Mouse (Mus musculus) forebrain, embryonic 16.5 days (tissue): ENCODE results near the gene Aplnr. TPM values are rescaled to one million over a fixed set of nuclear protein-coding genes. Genes with fewer than 3 reads are reported as not detected.

Experiments used
- ATAC-seq: fragments of 200-750 bp; cut with Nextera tagmentation; 2 replicates; pipeline ENCODE4 v1.8.0; 2017; ENCODE audit warnings: mild to moderate bottlenecking, moderate library complexity
- H3K27ac ChIP-seq: fragments of 300-500 bp; sonication (generic); 2 replicates; pipeline ENCODE4 v1.5.1; 2014; ENCODE audit warnings: low read length, control low read depth
- H3K27me3 ChIP-seq: fragments of 300-500 bp; sonication (generic); replicated peaks from 2 replicates; pipeline ENCODE4 v1.6.1; 2014; ENCODE audit warnings: low read length; ENCODE audit not compliant: control insufficient read depth, insufficient read depth
- H3K36me3 ChIP-seq: fragments of 300-500 bp; sonication (generic); 2 replicates; pipeline ENCODE4 v1.6.1; 2014; ENCODE audit not compliant: control insufficient read depth, insufficient read depth
- H3K4me1 ChIP-seq: fragments of 300-500 bp; sonication (generic); replicated peaks from 2 replicates; pipeline ENCODE4 v1.6.1; 2014; ENCODE audit warnings: low read length; ENCODE audit not compliant: control insufficient read depth, insufficient read depth
- H3K4me2 ChIP-seq: fragments of 300-500 bp; sonication (generic); 2 replicates; pipeline ENCODE4 v1.6.1; 2014; ENCODE audit warnings: mild to moderate bottlenecking, low read length, control low read depth
- H3K4me3 ChIP-seq: fragments of 300-500 bp; sonication (generic); replicated peaks from 2 replicates; pipeline ENCODE4 v1.5.1; 2014; ENCODE audit warnings: mild to moderate bottlenecking, low read length, control low read depth
- H3K9ac ChIP-seq: fragments of 300-500 bp; sonication (generic); replicated peaks from 2 replicates; pipeline ENCODE4 v1.6.1; 2014; ENCODE audit warnings: low read depth, low read length, control low read depth
- H3K9me3 ChIP-seq: fragments of 300-500 bp; sonication (generic); 2 replicates; pipeline ENCODE4 v1.6.1; 2016; ENCODE audit warnings: low read length; ENCODE audit not compliant: control insufficient read depth
- WGBS: fragments of 180-500 bp; shearing (Covaris S2); extraction: QIAGEN DNeasy Blood & Tissue Kit; methylation state at CpG from one replicate; pipeline ENCODE4 v1.1.7; 2014; 5-methylcytosine and 5-hydroxymethylcytosine counted together
- polyA plus RNA-seq: library from polyadenylated mRNA; unstranded; fragments of >200 nt; fragmentation: Nextera tagmentation; extraction: Ambion mirVana; gene quantifications from 2 replicates; pipeline ENCODE4 v1.2.1, GENCODE M21; 2015

Aplnr gene
- polyA plus RNA-seq, 1 experiment from 2014 or later: 20.7 TPM

DNA sequence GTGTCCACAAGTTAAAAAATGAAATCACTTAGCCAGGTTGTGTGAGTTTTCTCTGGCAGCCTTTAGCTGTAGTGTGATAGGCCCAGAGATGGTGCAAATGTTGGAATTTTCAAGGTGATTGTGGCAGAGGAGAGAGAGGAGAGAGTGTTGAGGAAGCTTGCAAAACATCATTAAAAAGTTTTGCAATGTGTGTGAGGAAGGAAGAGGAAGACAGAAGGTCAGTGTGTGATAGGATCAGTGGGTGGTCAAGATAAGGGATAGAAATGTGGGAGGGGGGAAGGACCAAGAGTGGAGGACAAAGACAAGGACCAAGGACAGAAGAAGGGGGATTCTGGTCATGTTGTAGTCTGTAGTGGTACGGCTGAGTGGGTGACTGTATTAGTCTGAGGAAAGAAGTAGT lies 14.3 kb downstream of the Aplnr start:
- Histone ChIP-seq H3K9me3 (no peaks in the 10 kb centered on the region), H3K4me3 (no peak overlapping the region), H3K36me3 (no peaks in the 10 kb centered on the region), H3K4me1 (no peaks in the 10 kb centered on the region), H3K27me3 (no peaks in the 10 kb centered on the region), H3K27ac (no peak overlapping the region), H3K9ac (no peak overlapping the region), H3K4me2 (no peak overlapping the region)
- no peak for ATAC-seq
- 95% methylated on average over 1 of the region's 1 CpGs for WGBS

DNA sequence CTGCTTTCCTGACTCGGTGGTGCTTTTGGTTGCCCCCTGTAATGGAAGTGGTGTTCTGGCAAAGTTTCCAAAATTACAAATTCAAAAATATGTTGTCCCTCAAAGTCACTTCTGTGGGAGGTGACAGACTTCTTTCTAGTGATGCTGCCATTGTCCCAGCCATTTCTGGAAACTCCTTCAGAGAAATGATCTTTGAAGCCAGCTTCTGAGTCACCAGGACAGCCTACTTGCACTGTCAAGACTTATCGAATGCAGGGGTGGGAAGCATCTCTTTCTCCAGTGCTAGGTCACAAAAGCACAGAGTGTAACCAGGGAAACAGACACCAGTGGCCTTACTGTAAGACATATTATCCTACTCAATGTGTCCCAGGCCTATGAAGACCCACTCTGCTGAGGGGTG lies 15.2 kb downstream of the Aplnr start:
- H3K4me1 ChIP-seq: no peaks in the 10 kb centered on the region
- H3K9me3 ChIP-seq: no peaks in the 10 kb centered on the region
- H3K27me3 ChIP-seq: no peaks in the 10 kb centered on the region
- WGBS: 87% methylated on average over 2 of the region's 2 CpGs
- H3K9ac ChIP-seq: no peak overlapping the region
- H3K36me3 ChIP-seq: no peaks in the 10 kb centered on the region
- ATAC-seq: no peak
- H3K27ac ChIP-seq: no peak overlapping the region
- H3K4me3 ChIP-seq: no peak overlapping the region
- no peak overlapping the region for H3K4me2 ChIP-seq

DNA sequence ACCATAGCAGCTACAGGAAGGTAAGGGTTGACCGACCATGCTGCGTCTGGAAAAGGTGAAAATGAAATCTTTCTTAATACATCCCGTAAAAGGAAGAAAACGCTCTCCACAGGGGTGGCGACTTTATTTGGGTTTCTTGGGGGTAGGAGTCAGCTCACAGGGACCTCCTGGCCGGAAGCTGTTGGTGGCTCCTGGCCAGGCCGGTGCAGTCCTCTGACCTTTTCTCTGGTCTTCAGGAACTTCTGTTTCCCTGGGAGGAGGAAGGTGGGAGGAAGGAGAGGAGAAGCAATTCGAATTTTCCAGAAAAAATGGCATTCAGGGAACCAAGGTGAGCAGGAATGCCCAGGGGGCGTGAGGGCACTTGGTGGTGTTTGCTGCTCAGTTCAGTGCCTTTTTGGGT lies 19.3 kb downstream of the Aplnr start:
- H3K4me3 ChIP-seq: no peak overlapping the region
- no peak overlapping the region for H3K4me2 ChIP-seq
- ATAC-seq: no peak
- no peak overlapping the region for H3K27ac ChIP-seq
- no peaks in the 10 kb centered on the region for H3K36me3 ChIP-seq
- no peak overlapping the region for H3K9ac ChIP-seq
- H3K4me1 ChIP-seq: no peaks in the 10 kb centered on the region
- no peaks in the 10 kb centered on the region for H3K9me3 ChIP-seq
- 88% methylated on average over 9 of the region's 9 CpGs for WGBS
- no peaks in the 10 kb centered on the region for H3K27me3 ChIP-seq

DNA sequence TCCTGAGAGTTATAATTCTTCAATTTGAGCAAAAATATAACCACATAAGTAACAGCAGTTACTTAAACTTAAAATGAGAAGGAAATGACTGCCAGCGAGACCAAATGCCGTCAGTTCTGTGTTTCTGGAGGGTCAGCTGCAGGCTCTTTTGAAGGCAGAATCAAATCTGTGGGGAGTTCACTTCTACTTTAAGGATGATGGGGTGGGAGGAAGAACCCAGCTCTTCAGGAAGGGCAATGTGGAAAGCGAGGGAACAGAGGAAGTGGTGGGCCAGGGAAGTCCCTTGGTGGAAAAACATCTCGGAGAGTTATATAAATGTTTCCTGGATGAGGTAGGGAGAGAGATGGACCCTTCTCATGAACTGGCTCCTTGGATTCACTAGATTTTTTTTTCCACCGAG lies 20.1 kb downstream of the Aplnr start:
- Histone ChIP-seq H3K4me1 (no peaks in the 10 kb centered on the region), H3K4me2 (no peak overlapping the region)
- 91% methylated on average over 5 of the region's 5 CpGs for WGBS

DNA sequence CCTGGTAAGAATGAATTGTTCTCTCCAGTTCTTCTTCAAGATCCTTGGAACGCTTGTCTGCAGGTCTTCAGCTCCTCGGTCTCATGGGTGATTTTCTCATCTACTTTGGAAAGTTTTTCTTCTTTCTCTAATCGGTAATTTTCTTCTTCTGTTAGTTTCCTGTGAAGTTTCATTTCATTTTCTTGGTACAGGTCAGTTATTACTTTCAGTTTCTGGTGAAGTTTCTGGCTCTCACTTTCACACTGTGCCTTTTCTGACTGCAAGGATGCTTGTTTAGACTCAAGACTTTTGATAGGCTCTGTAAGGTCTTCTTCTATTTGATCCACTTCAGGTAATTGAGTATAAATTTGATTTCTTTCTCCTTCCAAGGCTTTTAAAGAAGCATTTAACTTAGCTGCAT lies 21.4 kb downstream of the Aplnr start:
- H3K9ac ChIP-seq: no peak overlapping the region
- H3K36me3 ChIP-seq: no peaks in the 10 kb centered on the region
- H3K4me1 ChIP-seq: no peaks in the 10 kb centered on the region
- ATAC-seq: no peak
- no peaks in the 10 kb centered on the region for H3K9me3 ChIP-seq
- H3K4me3 ChIP-seq: no peak overlapping the region
- no peak overlapping the region for H3K27ac ChIP-seq
- no peak overlapping the region for H3K4me2 ChIP-seq
- WGBS: 93% methylated on average over 3 of the region's 3 CpGs
- no peaks in the 10 kb centered on the region for H3K27me3 ChIP-seq

More for the DNA sequence above, 20.1 kb downstream of the Aplnr start:
- Histone ChIP-seq H3K27me3 (no peaks in the 10 kb centered on the region), H3K9me3 (no peaks in the 10 kb centered on the region), H3K4me3 (no peak overlapping the region), H3K27ac (no peak overlapping the region), H3K9ac (no peak overlapping the region), H3K36me3 (no peaks in the 10 kb centered on the region)
- ATAC-seq: no peak

DNA sequence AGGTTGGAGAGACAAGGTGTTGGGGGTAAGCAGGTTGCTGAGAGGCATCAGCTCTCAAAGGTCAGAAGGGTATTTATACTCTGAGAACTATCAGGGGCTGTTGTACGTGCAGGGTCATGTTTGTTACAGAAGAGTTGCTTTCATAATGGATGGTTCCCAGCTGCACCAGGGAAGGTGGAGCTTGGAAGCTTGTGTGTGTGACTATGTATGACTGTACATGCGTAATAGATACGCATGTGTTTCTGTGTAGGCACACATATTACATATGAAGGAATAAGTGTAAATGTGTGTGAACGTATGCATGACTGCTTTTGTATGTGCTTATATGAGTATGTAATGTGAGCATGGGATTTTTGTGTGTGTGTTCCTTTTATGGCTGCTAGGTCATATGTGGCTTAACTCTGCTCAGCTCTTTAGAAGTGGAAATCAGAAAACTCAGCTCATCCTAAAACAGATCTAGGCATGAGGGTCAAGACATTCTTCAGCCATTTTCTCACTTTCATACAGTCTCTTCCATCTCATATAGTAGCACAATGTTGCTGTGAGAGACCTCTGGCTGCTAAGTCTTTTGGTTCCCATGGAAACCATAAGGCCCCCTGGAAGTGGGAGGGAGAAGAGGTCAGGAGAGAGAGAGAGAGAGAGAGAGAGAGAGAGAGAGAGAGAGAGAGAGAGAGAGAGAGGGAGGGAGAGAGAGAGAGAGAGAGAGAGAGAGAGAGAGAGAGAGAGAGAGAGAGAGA lies 25.0 kb downstream of the Aplnr start:
- no peak overlapping the region for H3K9ac ChIP-seq
- no peak overlapping the region for H3K4me3 ChIP-seq
- H3K27ac ChIP-seq: no peak overlapping the region
- no peak overlapping the region for H3K4me2 ChIP-seq
- H3K27me3 ChIP-seq: no peaks in the 10 kb centered on the region
- H3K4me1 ChIP-seq: no peaks in the 10 kb centered on the region
- H3K9me3 ChIP-seq: no peaks in the 10 kb centered on the region
- ATAC-seq: peak; percentile 49; the same call in 1 of the 2 replicates
- 75% methylated on average over 4 of the region's 4 CpGs for WGBS
- no peaks in the 10 kb centered on the region for H3K36me3 ChIP-seq

DNA sequence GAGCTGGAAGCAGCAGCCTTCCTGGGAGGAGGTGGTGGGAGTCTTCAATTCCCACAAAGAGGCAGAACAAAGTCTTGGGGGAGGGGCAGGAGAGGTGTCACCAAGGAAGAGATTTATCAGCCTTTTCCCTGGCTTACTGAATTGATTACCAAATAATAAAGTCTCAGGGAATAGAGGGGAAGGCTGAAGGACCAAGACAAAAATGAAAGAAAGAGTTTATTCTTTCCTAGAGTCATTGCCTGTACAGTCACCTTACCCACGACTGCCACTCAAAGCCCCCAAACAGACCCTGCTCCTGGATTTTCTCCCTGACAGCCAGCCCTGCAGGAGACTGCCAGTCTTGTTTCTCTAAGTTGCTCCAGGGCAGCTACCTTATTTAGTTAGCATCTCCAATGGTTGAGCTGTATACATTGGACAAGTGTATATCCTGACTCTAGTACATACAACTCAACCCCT lies 25.6 kb downstream of the Aplnr start:
- WGBS: 8% methylated on average over 1 of the region's 1 CpGs
- no peak overlapping the region for H3K4me3 ChIP-seq
- H3K9me3 ChIP-seq: no peaks in the 10 kb centered on the region
- H3K27me3 ChIP-seq: no peaks in the 10 kb centered on the region
- H3K4me1 ChIP-seq: no peaks in the 10 kb centered on the region
- H3K27ac ChIP-seq: no peak overlapping the region
- no peak overlapping the region for H3K9ac ChIP-seq
- no peak overlapping the region for H3K4me2 ChIP-seq
- no peaks in the 10 kb centered on the region for H3K36me3 ChIP-seq
- 0 out of 2 replicates have a peak, but pooled peaks have one; percentile 15 for ATAC-seq

DNA sequence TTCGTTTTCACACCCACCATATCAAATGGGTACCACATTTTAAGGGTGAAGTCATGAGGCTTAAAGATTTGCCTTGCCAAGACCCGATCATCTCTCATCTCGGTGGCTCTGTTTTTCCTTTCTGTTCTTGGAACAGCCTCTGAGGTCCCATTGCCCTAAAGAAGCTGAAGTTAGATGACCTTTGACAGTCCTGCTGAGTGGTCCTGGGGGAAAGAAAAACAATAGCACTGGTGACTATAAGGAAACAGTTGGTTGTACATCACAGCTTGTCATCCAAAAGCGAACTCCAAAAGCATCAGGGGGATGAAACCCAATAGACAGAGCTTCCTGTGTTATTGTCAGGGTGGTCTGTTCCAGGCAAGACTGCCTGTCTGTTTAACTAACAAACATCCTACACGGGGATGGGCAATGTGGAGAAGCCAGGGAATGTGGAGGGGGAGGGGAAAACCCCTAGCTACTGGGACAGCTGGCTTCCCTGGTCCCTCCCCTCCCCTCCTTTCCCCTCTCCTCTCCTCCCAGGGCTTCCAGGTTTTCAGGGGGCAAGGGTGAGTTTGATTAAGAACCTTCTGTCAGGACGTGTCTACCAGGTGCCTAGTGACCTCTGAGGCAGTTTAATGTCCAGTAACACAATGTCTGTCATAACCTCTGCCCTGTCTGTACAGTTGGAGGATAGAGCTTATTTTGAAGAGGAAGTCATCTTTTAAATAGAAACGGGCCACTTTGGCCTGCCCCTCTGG lies 27.5 kb downstream of the Aplnr start:
- Histone ChIP-seq H3K27ac (no peak overlapping the region), H3K9ac (no peak overlapping the region), H3K27me3 (no peaks in the 10 kb centered on the region), H3K4me3 (no peak overlapping the region), H3K4me2 (no peak overlapping the region), H3K36me3 (no peaks in the 10 kb centered on the region), H3K4me1 (no peaks in the 10 kb centered on the region), H3K9me3 (no peaks in the 10 kb centered on the region)
- WGBS: 66% methylated on average over 7 of the region's 7 CpGs
- ATAC-seq: no peak

DNA sequence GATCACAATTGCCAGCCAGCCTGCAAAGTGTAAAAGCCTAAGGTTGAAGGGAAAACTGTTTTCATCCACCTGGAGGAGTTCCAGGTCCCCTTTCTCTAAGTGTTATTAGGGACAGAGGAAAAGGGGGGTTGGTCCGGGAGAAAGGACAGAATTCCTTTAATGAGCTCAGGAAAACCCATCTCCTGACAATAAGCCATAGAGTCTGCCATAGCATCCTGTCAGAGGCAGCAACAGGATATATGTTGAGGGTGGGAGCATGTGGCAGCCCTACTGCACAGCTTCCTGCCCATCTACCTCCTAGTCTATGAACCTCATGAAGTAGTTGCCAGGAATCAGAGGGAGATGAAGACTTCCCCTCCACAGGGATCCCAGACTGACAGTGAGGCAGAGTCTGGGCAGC lies 31.6 kb downstream of the Aplnr start:
- Histone ChIP-seq H3K9ac (no peak overlapping the region), H3K4me1 (no peaks in the 10 kb centered on the region)
- 32% methylated on average over 1 of the region's 1 CpGs for WGBS

More for the DNA sequence above, 31.6 kb downstream of the Aplnr start:
- no peaks in the 10 kb centered on the region for H3K36me3 ChIP-seq
- H3K27ac ChIP-seq: no peak overlapping the region
- no peaks in the 10 kb centered on the region for H3K9me3 ChIP-seq
- H3K4me3 ChIP-seq: no peak overlapping the region
- no peak overlapping the region for H3K4me2 ChIP-seq
- no peak for ATAC-seq
- H3K27me3 ChIP-seq: no peaks in the 10 kb centered on the region
